Mouse (Mus musculus) midbrain, embryonic 16.5 days (tissue): ENCODE measurements around the gene Tmem252. TPM values are rescaled to one million over a fixed set of nuclear protein-coding genes. Genes with fewer than 3 reads are reported as not detected.

ENCODE experiments used
- ATAC-seq: fragments of 200-750 bp; cut with Nextera tagmentation; 2 replicates; pipeline ENCODE4 v1.8.0; 2017; ENCODE audit warnings: moderate TSS enrichment
- H3K27ac ChIP-seq: fragments of 300-500 bp; sonication (generic); 2 replicates; pipeline ENCODE4 v1.5.1; 2014; ENCODE audit warnings: mild to moderate bottlenecking, low read length, mixed read lengths
- H3K27me3 ChIP-seq: fragments of 300-500 bp; sonication (generic); 2 replicates; pipeline ENCODE4 v1.6.1; 2014; ENCODE audit warnings: low read depth, low read length, mixed read lengths; ENCODE audit not compliant: control insufficient read depth, insufficient read depth
- H3K36me3 ChIP-seq: fragments of 300-500 bp; sonication (generic); 2 replicates; pipeline ENCODE4 v1.6.1; 2014; ENCODE audit warnings: mild to moderate bottlenecking, low read length, moderate library complexity, mixed read lengths; ENCODE audit not compliant: control insufficient read depth, insufficient read depth
- H3K4me1 ChIP-seq: fragments of 300-500 bp; sonication (generic); 2 replicates; pipeline ENCODE4 v1.6.1; 2014; ENCODE audit warnings: mild to moderate bottlenecking, low read length, mixed read lengths; ENCODE audit not compliant: control insufficient read depth, insufficient read depth
- H3K4me2 ChIP-seq: fragments of 300-500 bp; sonication (generic); 2 replicates; pipeline ENCODE4 v1.6.1; 2014; ENCODE audit warnings: mild to moderate bottlenecking, low read length, mixed read lengths
- H3K4me3 ChIP-seq: fragments of 300-500 bp; sonication (generic); 2 replicates; pipeline ENCODE4 v1.5.1; 2014; ENCODE audit warnings: low read depth, mild to moderate bottlenecking, low read length, moderate library complexity, mixed read lengths
- H3K9ac ChIP-seq: fragments of 300-500 bp; sonication (generic); 2 replicates; pipeline ENCODE4 v1.6.1; 2014; ENCODE audit warnings: low read depth, low read length, mixed read lengths
- H3K9me3 ChIP-seq: fragments of 300-500 bp; sonication (generic); replicated peaks from 2 replicates; pipeline ENCODE4 v1.6.1; 2014; ENCODE audit warnings: mild to moderate bottlenecking, low read length, mixed read lengths; ENCODE audit not compliant: control insufficient read depth, poor library complexity, severe bottlenecking
- WGBS: fragments of 180-500 bp; shearing (Covaris S2); extraction: QIAGEN DNeasy Blood & Tissue Kit; methylation state at CpG from one replicate; pipeline ENCODE4 v1.1.7; 2014; 5-methylcytosine and 5-hydroxymethylcytosine counted together
- polyA plus RNA-seq: library from polyadenylated mRNA; unstranded; fragments of >200 nt; fragmentation: Nextera tagmentation; extraction: Ambion mirVana; gene quantifications from 2 replicates; pipeline ENCODE4 v1.2.1, GENCODE M21; 2015

Tmem252 gene
- polyA plus RNA-seq, 1 experiment from 2014 or later = 1.4 TPM

- Histone ChIP-seq H3K27me3 (no peaks in the 10 kb centered on the region), H3K36me3 (no peaks in the 10 kb centered on the region), H3K27ac (no peak overlapping the region), H3K4me1 (peaks cover 8% of the 10 kb centered on the region), H3K9me3 (no peaks in the 10 kb centered on the region), H3K4me2 (no peak overlapping the region), H3K4me3 (no peak overlapping the region), H3K9ac (no peak overlapping the region)
- WGBS = 88% methylated on average over 8 of the region's 8 CpGs
- ATAC-seq = no peak
These were observed 25.8 kb upstream of the Tmem252 start for GRCm38 (mm10) chr19:24648016-24648415.

- no peaks in the 10 kb centered on the region for H3K9me3 ChIP-seq
- peaks cover 8% of the 10 kb centered on the region for H3K4me1 ChIP-seq
- 62% methylated on average over 8 of the region's 8 CpGs for WGBS
- H3K27me3 ChIP-seq = no peaks in the 10 kb centered on the region
- H3K4me2 ChIP-seq = no peak overlapping the region
- H3K9ac ChIP-seq = no peak overlapping the region
- H3K4me3 ChIP-seq = no peak overlapping the region
- no peak for ATAC-seq
- no peak overlapping the region for H3K27ac ChIP-seq
- H3K36me3 ChIP-seq = no peaks in the 10 kb centered on the region
These were observed 23.4 kb upstream of the Tmem252 start for GRCm38 (mm10) chr19:24650428-24650827.

GRCm38 (mm10) chr19:24651595-24651994 is 22.2 kb upstream of the Tmem252 start:
- H3K4me3 ChIP-seq = no peak overlapping the region
- H3K4me1 ChIP-seq = peaks cover 8% of the 10 kb centered on the region
- no peaks in the 10 kb centered on the region for H3K9me3 ChIP-seq
- no peak overlapping the region for H3K4me2 ChIP-seq
- 20% methylated on average over 2 of the region's 2 CpGs for WGBS
- no peaks in the 10 kb centered on the region for H3K36me3 ChIP-seq
- H3K27me3 ChIP-seq = no peaks in the 10 kb centered on the region
- no peak overlapping the region for H3K9ac ChIP-seq
- H3K27ac ChIP-seq = peak overlapping the region; percentile 52
- peak; percentile 78 for ATAC-seq

- H3K4me2 ChIP-seq = no peak overlapping the region
- H3K36me3 ChIP-seq = no peaks in the 10 kb centered on the region
- H3K27me3 ChIP-seq = no peaks in the 10 kb centered on the region
- H3K9me3 ChIP-seq = no peaks in the 10 kb centered on the region
- peak; percentile 77 for ATAC-seq
- WGBS = 28% methylated on average over 6 of the region's 6 CpGs
- H3K4me3 ChIP-seq = no peak overlapping the region
- H3K27ac ChIP-seq = peak overlapping the region; percentile 48; the same call in 1 of the 2 replicates
- peaks cover 8% of the 10 kb centered on the region for H3K4me1 ChIP-seq
- no peak overlapping the region for H3K9ac ChIP-seq
These were observed 21.3 kb upstream of the Tmem252 start for GRCm38 (mm10) chr19:24652342-24653019.

- peaks cover 8% of the 10 kb centered on the region for H3K4me1 ChIP-seq
- ATAC-seq = no peak
- no peak overlapping the region for H3K27ac ChIP-seq
- no peak overlapping the region for H3K4me2 ChIP-seq
- WGBS = 83% methylated on average over 9 of the region's 9 CpGs
- no peak overlapping the region for H3K4me3 ChIP-seq
- no peaks in the 10 kb centered on the region for H3K36me3 ChIP-seq
- H3K9ac ChIP-seq = no peak overlapping the region
- H3K9me3 ChIP-seq = no peaks in the 10 kb centered on the region
- H3K27me3 ChIP-seq = no peaks in the 10 kb centered on the region
These were observed 20.5 kb upstream of the Tmem252 start for GRCm38 (mm10) chr19:24653230-24653799.

- no peak overlapping the region for H3K9ac ChIP-seq
- no peaks in the 10 kb centered on the region for H3K36me3 ChIP-seq
- H3K27me3 ChIP-seq = no peaks in the 10 kb centered on the region
- no peak overlapping the region for H3K4me2 ChIP-seq
- 91% methylated on average over 3 of the region's 3 CpGs for WGBS
- H3K27ac ChIP-seq = no peak overlapping the region
- H3K4me1 ChIP-seq = no peaks in the 10 kb centered on the region
- H3K4me3 ChIP-seq = no peak overlapping the region
- H3K9me3 ChIP-seq = no peaks in the 10 kb centered on the region
- ATAC-seq = no peak
These were observed 16.8 kb upstream of the Tmem252 start for GRCm38 (mm10) chr19:24656981-24657380.

GRCm38 (mm10) chr19:24662346-24662745 is 11.5 kb upstream of the Tmem252 start:
- Histone ChIP-seq H3K9ac (no peak overlapping the region), H3K27me3 (no peaks in the 10 kb centered on the region), H3K27ac (no peak overlapping the region), H3K4me1 (no peaks in the 10 kb centered on the region), H3K4me3 (no peak overlapping the region), H3K4me2 (no peak overlapping the region), H3K36me3 (no peaks in the 10 kb centered on the region), H3K9me3 (no peaks in the 10 kb centered on the region)
- ATAC-seq = no peak
- 96% methylated on average over 2 of the region's 2 CpGs for WGBS

GRCm38 (mm10) chr19:24665771-24666170 is 8.0 kb upstream of the Tmem252 start:
- H3K9me3 ChIP-seq = no peaks in the 10 kb centered on the region
- no peaks in the 10 kb centered on the region for H3K36me3 ChIP-seq
- H3K4me1 ChIP-seq = no peaks in the 10 kb centered on the region
- 71% methylated on average over 11 of the region's 11 CpGs for WGBS
- H3K4me3 ChIP-seq = no peak overlapping the region
- H3K27me3 ChIP-seq = no peaks in the 10 kb centered on the region
- ATAC-seq = no peak
- no peak overlapping the region for H3K9ac ChIP-seq
- no peak overlapping the region for H3K4me2 ChIP-seq
- no peak overlapping the region for H3K27ac ChIP-seq

GRCm38 (mm10) chr19:24667527-24667926 is 6.3 kb upstream of the Tmem252 start:
- 66% methylated on average over 3 of the region's 3 CpGs for WGBS
- H3K27me3 ChIP-seq = no peaks in the 10 kb centered on the region
- no peaks in the 10 kb centered on the region for H3K9me3 ChIP-seq
- no peaks in the 10 kb centered on the region for H3K36me3 ChIP-seq
- H3K27ac ChIP-seq = no peak overlapping the region
- H3K4me2 ChIP-seq = no peak overlapping the region
- no peak overlapping the region for H3K4me3 ChIP-seq
- ATAC-seq = no peak
- H3K9ac ChIP-seq = no peak overlapping the region
- no peaks in the 10 kb centered on the region for H3K4me1 ChIP-seq
